Mouse (Mus musculus) bone marrow macrophage, adult 2 months (primary cell): Measurements from ENCODE around the gene Tbata.

Experiments used
- CTCF ChIP-seq: IDR thresholded peaks from 2 replicates; pipeline ENCODE4 v1.5.1; 2012; ENCODE audit warnings: low read depth, mild to moderate bottlenecking, low read length, moderate library complexity
- POLR2A ChIP-seq: IDR thresholded peaks from 2 replicates; pipeline ENCODE4 v1.6.1; 2012; ENCODE audit warnings: mild to moderate bottlenecking, low read depth, low read length, borderline replicate concordance

GRCm38 (mm10) chr10:61215658-61216057 lies 43.9 kb downstream of the Tbata start:
- TF ChIP-seq CTCF, result peak; percentile 46; the same call in 1 of the 2 replicates
- no peak for TF ChIP-seq POLR2A
